Mouse (Mus musculus) bone marrow macrophage, adult 2 months (primary cell): ENCODE results near the gene Tekt5. TPM values are rescaled to one million over a fixed set of nuclear protein-coding genes. Genes with fewer than 3 reads are reported as not detected.
A peak's percentile ranks its signal among the peaks of the same experiment; 100 is the strongest.

Experiments
- H3K27ac ChIP-seq: 2 replicates; pipeline ENCODE4 v1.5.1; 2012; ENCODE audit warnings: low read depth, low read length; ENCODE audit not compliant: insufficient read depth
- H3K4me1 ChIP-seq: 2 replicates; pipeline ENCODE4 v1.6.1; 2012; ENCODE audit warnings: low read length; ENCODE audit not compliant: control insufficient read depth, insufficient read depth
- H3K4me3 ChIP-seq: 2 replicates; pipeline ENCODE4 v1.5.1; 2012; ENCODE audit warnings: mild to moderate bottlenecking, low read length, moderate library complexity; ENCODE audit not compliant: insufficient read depth
- CTCF ChIP-seq: IDR thresholded peaks from 2 replicates; pipeline ENCODE4 v1.5.1; 2012; ENCODE audit warnings: low read depth, mild to moderate bottlenecking, low read length, moderate library complexity
- POLR2A ChIP-seq: IDR thresholded peaks from 2 replicates; pipeline ENCODE4 v1.6.1; 2012; ENCODE audit warnings: mild to moderate bottlenecking, low read depth, low read length, borderline replicate concordance
- polyA plus RNA-seq: library from polyadenylated mRNA; stranded (reverse); fragments of >200 nt; gene quantifications from 2 replicates; pipeline ENCODE4 v1.2.4, GENCODE M21; 2012; ENCODE audit not compliant: missing spikeins, insufficient read depth, insufficient read length

Gene Tekt5
- polyA plus RNA-seq, 1 experiment = not detected

DNA sequence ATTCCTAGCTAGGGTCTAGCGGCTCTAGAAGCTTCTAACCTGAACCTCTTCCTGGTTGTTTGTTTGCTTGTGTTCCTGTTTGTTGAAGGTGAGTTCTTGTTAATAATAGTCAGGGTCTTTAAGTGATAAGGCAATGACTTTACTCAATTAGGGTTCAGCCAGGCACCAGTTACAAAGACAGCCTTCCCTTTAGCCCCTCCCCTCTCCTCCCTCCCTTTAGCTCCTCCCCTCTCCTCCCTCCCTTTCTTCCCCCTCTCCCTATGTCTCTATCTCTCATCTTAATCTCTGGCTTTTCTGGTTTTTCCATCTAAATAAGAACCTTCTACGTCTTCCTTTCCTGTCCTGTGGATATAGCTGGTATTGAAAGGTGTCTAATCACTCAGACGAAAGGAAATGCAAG is 10.7 kb downstream of the Tekt5 start:
- Histone ChIP-seq H3K4me3 (peak overlapping the region; percentile 12), H3K4me1 (peaks cover 7% of the 10 kb centered on the region; the same call in 1 of the 2 replicates), H3K27ac (no peak overlapping the region)
- no peak for TF ChIP-seq CTCF
- no peak for TF ChIP-seq POLR2A

DNA sequence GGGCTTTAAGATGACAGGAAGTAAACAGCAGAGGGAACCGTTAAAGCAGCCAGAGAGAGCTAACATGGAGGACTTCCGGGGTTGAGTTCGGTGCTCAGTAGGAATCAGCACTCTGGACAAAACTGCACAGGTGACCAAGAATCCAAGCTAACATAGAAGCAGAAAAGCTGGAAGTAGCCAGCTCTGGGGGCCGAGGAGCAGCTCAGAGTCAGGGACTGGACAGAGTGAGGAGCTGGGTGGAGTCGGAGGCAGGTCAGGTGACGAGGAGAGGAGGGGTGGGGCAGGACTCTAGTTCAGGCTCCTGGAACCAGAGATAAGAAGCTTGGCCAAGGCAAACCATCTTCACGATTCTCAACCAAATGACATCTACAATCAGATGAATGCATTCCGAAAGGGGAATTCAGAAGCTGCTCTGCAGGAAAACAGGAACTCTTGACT is 11.2 kb downstream of the Tekt5 start:
- Histone ChIP-seq H3K27ac (no peak overlapping the region), H3K4me3 (peak overlapping the region; percentile 12), H3K4me1 (peaks cover 7% of the 10 kb centered on the region; the same call in 1 of the 2 replicates)
- TF ChIP-seq POLR2A = no peak
- no peak for TF ChIP-seq CTCF

DNA sequence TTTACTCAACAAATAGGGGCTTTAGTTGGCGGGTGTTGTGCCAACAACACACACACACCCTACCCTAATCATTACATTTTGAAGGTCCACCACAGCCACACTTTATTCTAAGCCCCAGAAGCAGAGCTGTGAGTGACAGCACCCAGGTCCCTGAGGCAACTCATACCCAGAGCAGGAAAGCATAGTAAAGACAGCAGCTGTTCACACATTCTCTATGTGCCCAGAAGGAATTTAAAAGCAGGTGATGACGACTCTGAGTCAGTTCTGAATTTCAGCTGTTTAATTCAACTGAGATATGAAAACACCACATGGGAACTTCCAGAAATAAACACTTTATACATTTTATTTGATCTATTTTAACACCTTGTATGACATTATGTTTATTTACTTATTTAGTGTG is 15.8 kb downstream of the Tekt5 start:
- Histone ChIP-seq H3K4me1 (0 out of 2 replicates have a peak, but pooled peaks cover 4% of the 10 kb centered on the region), H3K27ac (no peak overlapping the region), H3K4me3 (no peak overlapping the region)
- TF ChIP-seq CTCF (no peak), POLR2A (no peak)

DNA sequence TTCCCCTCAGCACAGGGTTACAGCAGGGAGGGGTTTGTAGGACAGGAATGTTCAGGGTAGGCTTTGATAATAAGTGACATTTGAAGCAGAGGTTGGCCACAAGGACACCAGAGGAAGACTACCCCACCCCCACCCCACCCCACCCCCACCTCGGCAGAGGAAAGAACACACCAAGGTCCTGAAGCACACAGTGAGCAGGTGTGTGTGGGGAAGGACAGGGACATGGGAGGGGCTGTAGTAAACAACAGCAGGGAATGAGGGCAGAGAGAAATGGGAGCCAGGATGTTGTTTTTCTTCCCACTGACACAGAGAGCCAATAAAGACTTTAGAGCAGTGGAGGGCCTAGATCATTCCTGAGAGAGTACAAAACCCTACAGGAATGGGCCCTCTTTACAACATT is 18.0 kb downstream of the Tekt5 start:
- no peak overlapping the region for H3K27ac ChIP-seq
- TF ChIP-seq POLR2A (no peak), CTCF (no peak)
- no peaks in the 10 kb centered on the region for H3K4me1 ChIP-seq
- H3K4me3 ChIP-seq = no peak overlapping the region

DNA sequence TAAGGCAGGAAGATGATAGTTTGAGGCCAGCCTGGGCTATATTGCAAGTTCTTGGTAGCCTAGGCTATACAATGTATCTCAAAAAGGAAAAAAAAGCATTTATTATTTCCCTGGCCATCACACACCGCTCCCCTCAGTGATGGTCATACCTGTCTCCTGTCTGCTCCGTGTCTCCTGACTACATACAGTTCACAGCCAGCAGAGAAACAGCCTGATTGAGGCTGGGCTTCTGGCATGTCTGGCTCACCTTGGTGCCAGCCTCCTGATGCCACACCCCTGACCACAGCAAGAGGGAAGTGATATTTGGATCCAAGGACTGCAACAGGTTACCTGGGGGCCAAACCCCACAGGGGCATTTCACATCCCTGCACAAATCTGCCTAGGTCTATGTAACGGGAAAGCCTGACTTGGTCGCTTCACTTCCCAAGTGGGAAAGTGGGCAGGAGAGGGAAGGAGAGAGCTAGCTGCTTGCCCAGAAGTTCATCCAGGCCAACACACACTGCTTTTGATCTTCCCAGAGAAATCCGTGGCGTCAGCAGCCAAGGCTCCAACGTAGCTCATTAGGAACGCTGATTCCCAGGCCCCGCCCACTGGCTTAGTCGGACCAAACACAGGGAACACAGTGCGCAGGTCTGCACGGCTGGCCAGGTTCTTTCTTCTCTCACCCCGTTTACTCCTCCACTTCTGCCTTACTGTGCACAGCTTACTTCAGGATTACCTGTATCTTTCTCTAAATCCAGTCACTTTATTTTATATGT is 20.9 kb downstream of the Tekt5 start:
- Histone ChIP-seq H3K27ac (no peak overlapping the region), H3K4me3 (no peak overlapping the region), H3K4me1 (no peaks in the 10 kb centered on the region)
- TF ChIP-seq POLR2A (no peak), CTCF (no peak)

DNA sequence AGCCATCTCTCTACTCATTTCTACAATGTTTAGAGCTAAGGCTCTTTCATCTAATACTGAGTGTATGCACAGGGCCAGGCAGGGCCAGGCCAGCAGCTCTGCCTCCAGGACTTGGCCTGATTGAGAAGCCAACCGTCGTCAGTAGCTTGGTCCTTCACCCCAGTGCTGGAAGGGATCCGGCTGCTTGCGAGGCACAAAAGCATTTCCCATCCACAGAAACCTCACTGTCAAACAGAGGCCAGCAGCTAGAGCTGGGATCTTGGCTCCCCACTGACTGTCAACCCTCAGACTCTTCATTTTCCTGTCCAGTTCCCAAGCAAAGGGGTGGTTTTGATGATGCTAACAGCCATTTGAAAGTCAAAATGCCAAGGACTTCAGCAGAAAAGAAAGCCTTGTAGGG is 22.9 kb downstream of the Tekt5 start:
- TF ChIP-seq CTCF (no peak), POLR2A (no peak)
- Histone ChIP-seq H3K4me3 (no peak overlapping the region), H3K4me1 (no peaks in the 10 kb centered on the region), H3K27ac (no peak overlapping the region)

DNA sequence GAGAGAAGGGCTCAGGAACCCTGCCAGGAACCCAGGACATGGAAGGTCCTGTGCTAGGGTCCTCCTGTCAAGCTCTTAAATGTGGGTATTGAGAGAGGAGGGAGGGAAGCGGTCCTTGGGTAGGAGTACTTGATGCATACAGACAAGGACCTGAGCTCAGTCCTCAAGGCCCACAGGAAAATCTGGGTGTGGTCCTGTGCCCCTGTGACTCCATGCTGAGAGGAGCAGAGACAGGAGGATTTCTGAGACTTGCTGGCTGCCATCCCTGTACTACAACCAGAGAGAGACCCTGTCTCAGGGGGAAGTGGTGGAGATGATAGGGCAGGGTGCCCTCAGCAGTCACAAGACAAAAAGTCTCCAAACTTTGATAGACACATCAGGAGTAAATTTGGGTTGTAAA is 25.3 kb downstream of the Tekt5 start:
- no peak overlapping the region for H3K4me3 ChIP-seq
- H3K4me1 ChIP-seq = no peaks in the 10 kb centered on the region
- no peak for TF ChIP-seq CTCF
- no peak for TF ChIP-seq POLR2A
- no peak overlapping the region for H3K27ac ChIP-seq

DNA sequence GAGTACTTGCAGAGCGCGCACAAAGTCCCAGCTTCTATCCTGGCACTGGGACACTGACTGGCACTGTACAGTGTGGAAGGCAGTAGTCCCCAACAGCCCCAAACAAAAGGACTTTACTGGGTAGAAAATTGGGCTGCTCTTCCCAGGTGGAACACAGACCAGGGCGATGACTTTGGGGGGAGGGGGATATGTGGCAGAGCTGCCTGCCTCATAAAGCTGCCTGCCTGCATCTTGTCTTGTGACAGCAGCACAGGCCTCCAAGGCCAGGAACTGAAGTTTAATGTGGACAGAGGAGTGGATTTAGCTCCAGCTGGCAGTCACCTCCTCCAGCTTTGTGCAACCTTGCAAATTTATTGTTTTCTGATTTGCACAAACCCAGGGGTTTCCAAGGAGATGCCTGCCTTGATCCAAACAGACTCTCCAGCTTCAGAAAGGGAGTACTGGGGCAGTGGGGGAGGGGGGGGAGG is 25.8 kb downstream of the Tekt5 start:
- Histone ChIP-seq H3K27ac (no peak overlapping the region), H3K4me3 (no peak overlapping the region), H3K4me1 (no peaks in the 10 kb centered on the region)
- TF ChIP-seq CTCF = no peak
- TF ChIP-seq POLR2A = no peak

DNA sequence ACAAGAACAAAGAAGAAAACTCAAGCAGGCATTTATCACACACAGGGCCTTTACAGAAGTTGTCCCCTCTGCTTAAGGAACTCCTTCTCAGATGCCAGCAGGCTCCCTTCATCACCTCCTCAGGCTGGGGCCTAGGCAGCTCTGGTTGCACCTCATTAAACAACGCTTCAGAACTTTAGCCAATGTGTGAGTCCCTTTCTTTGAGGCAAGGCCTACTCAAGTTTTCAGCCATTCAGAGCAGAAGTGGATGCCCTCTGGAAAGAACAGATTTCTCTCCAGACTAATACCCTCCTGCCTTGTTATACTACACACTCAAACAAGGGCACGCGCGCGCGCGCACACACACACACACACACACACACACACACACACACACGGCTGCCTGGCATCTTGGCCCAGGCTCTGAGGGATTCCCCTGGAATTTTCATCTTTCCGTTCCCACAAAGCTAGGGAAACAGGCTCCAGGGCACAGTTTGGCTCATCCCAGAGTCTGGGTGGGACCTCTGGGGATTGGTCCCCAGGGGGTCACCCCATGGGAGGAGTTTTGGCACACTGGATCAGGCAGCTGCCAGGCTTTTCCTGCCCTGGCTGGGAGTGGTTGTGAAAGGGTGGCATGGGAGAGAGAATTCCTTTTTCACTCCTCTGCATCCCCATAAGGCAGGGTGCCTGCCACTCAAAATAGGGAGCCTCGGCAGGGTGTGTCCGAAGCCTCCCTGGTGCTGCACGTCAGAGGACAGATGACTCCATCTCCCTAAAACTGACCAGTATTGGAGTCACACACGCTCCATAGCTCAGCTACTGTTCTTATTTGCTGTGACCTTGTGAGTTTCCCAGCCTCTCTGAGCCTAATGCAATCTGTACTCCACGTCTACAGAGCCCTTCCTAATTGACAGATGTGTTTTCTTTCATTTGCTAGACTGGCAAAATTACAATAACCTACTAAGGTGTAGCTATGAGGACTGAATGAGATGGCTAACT is 28.8 kb downstream of the Tekt5 start:
- H3K4me1 ChIP-seq = no peaks in the 10 kb centered on the region
- TF ChIP-seq POLR2A (no peak), CTCF (no peak)
- no peak overlapping the region for H3K27ac ChIP-seq
- H3K4me3 ChIP-seq = no peak overlapping the region
